Mouse (Mus musculus) neural tube, embryonic 15.5 days (tissue): ENCODE results near the gene Sult1a1. TPM values are rescaled to one million over a fixed set of nuclear protein-coding genes. Genes with fewer than 3 reads are reported as not detected.

ENCODE experiments used
- ATAC-seq: fragments of 200-750 bp; cut with Nextera tagmentation; 2 replicates; pipeline ENCODE4 v1.8.0; 2017; ENCODE audit warnings: mild to moderate bottlenecking, moderate TSS enrichment, moderate library complexity; ENCODE audit not compliant: low FRiP score
- H3K27ac ChIP-seq: fragments of 300-500 bp; sonication (generic); replicated peaks from 2 replicates; pipeline ENCODE4 v1.5.1; 2015; ENCODE audit warnings: mild to moderate bottlenecking, inconsistent platforms
- H3K27me3 ChIP-seq: fragments of 300-500 bp; sonication (generic); replicated peaks from 2 replicates; pipeline ENCODE4 v1.6.1; 2015; ENCODE audit warnings: inconsistent platforms
- H3K36me3 ChIP-seq: fragments of 300-500 bp; sonication (generic); 2 replicates; pipeline ENCODE4 v1.6.1; 2015; ENCODE audit warnings: inconsistent platforms
- H3K4me1 ChIP-seq: fragments of 300-500 bp; sonication (generic); 2 replicates; pipeline ENCODE4 v1.6.1; 2015; ENCODE audit warnings: inconsistent platforms
- H3K4me2 ChIP-seq: fragments of 300-500 bp; sonication (generic); 2 replicates; pipeline ENCODE4 v1.6.1; 2015; ENCODE audit warnings: inconsistent platforms, mild to moderate bottlenecking, moderate library complexity
- H3K4me3 ChIP-seq: fragments of 300-500 bp; sonication (generic); replicated peaks from 2 replicates; pipeline ENCODE4 v1.5.1; 2015; ENCODE audit warnings: mild to moderate bottlenecking, inconsistent platforms
- H3K9ac ChIP-seq: fragments of 300-500 bp; sonication (generic); replicated peaks from 2 replicates; pipeline ENCODE4 v1.6.1; 2015; ENCODE audit warnings: mild to moderate bottlenecking, inconsistent platforms
- H3K9me3 ChIP-seq: fragments of 300-500 bp; sonication (generic); replicated peaks from 2 replicates; pipeline ENCODE4 v1.6.1; 2016; ENCODE audit warnings: inconsistent platforms
- WGBS: fragments of 180-500 bp; shearing (Covaris S2); methylation state at CpG from one replicate; pipeline ENCODE4 v1.1.7; 2015; ENCODE audit warnings: mixed read lengths; 5-methylcytosine and 5-hydroxymethylcytosine counted together
- polyA plus RNA-seq: library from polyadenylated mRNA; unstranded; fragments of >200 nt; fragmentation: Nextera tagmentation; extraction: Ambion mirVana; gene quantifications from 2 replicates; pipeline ENCODE4 v1.2.1, GENCODE M21; 2015

Sult1a1 gene
- 3.4 and 5.1 TPM in 2 replicates for polyA plus RNA-seq

DNA sequence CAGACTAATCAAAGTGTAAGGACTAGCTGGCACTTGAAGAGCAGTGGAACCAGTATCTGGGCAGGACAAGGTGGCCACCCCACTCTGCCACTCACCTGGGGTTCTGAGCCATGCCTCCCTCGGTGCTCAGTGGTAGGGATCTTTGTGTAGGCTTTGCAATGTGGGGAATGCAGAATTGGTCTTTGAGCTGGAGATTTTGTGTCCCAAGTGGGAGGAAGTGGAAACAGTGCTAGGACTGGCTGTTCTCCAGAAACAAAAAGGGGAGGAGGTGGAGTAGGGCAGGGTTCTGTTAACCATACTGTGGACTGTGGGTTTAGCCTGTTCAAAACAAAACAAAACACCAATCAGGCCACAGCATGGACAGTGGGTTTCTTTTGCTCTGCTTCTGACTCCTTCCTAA, at the start of gene Sult1a1:
Gene Sult1a1, minus strand, starts transcription at position 226 of the 400 bp plus-strand sequence.
- WGBS: 71% methylated on average over 1 of the region's 1 CpGs
- H3K9ac ChIP-seq: no peak within 1 kb of the TSS
- no peaks in the 10 kb centered on the region for H3K27me3 ChIP-seq
- no peak within 1 kb of the TSS for H3K4me3 ChIP-seq
- 0 out of 2 replicates have a peak within 1 kb of the TSS, but pooled peaks have one; percentile 23 for H3K27ac ChIP-seq
- H3K9me3 ChIP-seq: no peaks in the 10 kb centered on the region
- H3K4me1 ChIP-seq: no peaks in the 10 kb centered on the region
- peaks cover 36% of the 10 kb centered on the region for H3K36me3 ChIP-seq
- no peak for ATAC-seq
- no peak within 1 kb of the TSS for H3K4me2 ChIP-seq

DNA sequence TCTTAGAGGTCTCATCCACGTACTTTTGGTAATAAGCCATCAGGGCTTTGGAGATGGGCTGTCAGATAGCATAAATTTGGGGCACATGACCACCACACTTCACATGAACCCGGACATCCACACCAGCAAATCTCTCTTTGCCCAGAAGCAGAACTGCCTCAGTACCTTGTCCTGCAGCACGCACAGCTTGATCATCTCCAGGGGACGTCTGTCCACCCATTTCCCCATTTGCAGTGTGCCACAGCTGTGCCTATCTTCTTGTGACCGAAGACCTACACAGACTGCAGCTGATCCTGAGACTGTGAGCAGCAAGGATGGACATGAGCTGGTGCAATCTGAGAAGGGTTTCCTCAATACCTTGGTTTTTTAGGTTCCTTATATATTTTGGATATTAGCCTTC, 49.4 kb upstream of the Sult1a1 start:
- H3K4me2 ChIP-seq: no peak overlapping the region
- H3K9ac ChIP-seq: no peak overlapping the region
- H3K4me3 ChIP-seq: no peak overlapping the region
- 84% methylated on average over 5 of the region's 5 CpGs for WGBS
- ATAC-seq: no peak
- H3K27me3 ChIP-seq: no peaks in the 10 kb centered on the region
- no peaks in the 10 kb centered on the region for H3K36me3 ChIP-seq
- no peaks in the 10 kb centered on the region for H3K9me3 ChIP-seq
- no peak overlapping the region for H3K27ac ChIP-seq
- H3K4me1 ChIP-seq: no peaks in the 10 kb centered on the region

DNA sequence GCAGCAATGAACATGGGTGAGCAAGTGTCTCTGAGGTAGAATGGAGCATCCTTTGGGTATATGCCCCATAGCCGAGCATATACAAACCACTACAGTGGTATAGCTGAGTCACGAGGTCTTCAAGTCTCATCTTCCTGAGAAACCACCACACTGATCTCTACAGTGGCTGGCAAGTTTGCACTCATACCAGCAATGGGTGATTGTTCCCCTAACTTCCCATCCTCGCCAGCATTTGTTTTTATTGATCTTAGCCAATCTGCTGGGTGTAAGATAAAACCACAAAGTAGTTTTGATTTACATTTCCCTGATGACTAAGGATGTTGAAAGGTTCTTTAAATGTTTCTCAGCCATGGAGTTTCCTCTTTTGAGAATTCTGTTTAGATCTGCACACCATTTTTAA, 48.8 kb upstream of the Sult1a1 start:
- 80% methylated on average over 3 of the region's 3 CpGs for WGBS
- no peak overlapping the region for H3K27ac ChIP-seq
- ATAC-seq: no peak
- no peaks in the 10 kb centered on the region for H3K27me3 ChIP-seq
- H3K9me3 ChIP-seq: no peaks in the 10 kb centered on the region
- no peak overlapping the region for H3K4me2 ChIP-seq
- no peaks in the 10 kb centered on the region for H3K36me3 ChIP-seq
- H3K9ac ChIP-seq: no peak overlapping the region
- H3K4me1 ChIP-seq: no peaks in the 10 kb centered on the region
- no peak overlapping the region for H3K4me3 ChIP-seq

DNA sequence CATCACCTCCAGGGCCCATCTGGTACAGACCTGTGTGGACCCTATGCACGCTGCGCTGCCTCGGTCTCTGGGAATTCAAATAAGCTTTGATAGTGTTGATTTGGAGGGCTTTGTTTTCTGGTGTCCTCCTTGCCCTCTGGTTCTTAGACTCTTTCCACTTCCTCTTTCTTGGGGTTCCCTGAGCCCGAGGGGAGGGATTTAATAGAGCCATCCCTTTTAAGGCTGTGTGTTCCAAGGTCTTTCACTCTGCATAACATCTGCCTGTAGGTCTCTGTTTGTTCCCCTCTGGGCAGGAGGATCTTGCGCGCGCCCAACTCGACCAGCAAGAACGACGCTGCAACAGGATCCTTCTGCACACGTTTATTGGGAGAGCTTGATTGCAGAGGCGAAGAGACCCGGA, 45.4 kb upstream of the Sult1a1 start:
- ATAC-seq: no peak

DNA sequence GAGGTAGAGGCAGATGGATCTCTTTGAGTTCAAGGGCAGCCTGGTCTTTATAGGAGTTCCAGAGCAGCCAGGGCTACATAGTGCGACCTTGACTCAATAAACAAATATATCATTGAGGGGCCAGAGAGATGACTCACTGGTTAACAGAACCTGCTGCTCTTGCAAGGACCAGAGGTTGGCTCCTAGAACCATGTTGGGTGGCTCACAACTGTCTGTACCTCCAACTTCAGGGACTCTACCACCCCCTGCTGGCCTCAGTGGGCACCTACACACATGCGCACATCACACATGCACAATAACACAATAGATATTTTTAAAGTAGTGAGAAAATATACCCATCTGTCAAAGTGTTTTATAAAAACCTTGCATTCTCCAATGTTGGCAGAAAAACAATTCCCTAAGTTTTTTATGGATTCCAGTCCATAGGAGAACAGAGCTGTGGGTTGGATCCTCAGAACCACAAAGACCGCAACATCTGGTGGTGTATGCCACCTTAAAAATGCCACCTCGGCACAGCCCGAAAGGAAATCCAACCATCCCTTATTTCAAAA, 42.6 kb upstream of the Sult1a1 start:
- Histone ChIP-seq H3K4me2 (no peak overlapping the region), H3K27me3 (no peaks in the 10 kb centered on the region), H3K4me1 (no peaks in the 10 kb centered on the region), H3K27ac (no peak overlapping the region), H3K9me3 (no peaks in the 10 kb centered on the region), H3K4me3 (no peak overlapping the region), H3K36me3 (no peaks in the 10 kb centered on the region), H3K9ac (no peak overlapping the region)
- ATAC-seq: no peak
- WGBS: 97% methylated on average over 5 of the region's 5 CpGs

More for the DNA sequence above, 45.4 kb upstream of the Sult1a1 start:
- Histone ChIP-seq H3K4me2 (no peak overlapping the region), H3K9ac (no peak overlapping the region), H3K4me3 (no peak overlapping the region), H3K36me3 (no peaks in the 10 kb centered on the region), H3K27ac (no peak overlapping the region), H3K27me3 (no peaks in the 10 kb centered on the region), H3K9me3 (no peaks in the 10 kb centered on the region), H3K4me1 (no peaks in the 10 kb centered on the region)
- 93% methylated on average over 13 of the region's 13 CpGs for WGBS

DNA sequence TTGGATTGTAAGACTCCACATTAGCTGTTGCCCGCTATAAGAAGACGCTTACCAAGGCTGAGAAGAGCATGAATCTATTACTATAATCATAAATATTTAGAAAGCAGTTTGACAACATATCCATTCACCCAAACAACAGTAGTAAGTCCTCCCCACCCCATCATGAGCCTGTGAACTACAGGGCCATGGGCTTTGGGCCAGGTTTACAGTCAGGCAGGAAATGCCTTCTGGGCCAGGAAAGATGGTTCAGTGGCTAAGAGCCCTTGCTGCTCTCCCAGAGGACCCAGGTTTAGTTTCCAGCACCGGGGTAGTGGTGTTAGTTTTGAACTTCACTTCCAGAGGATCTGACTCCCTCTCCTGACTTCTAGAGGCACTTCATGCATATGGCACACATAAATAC, 41.3 kb upstream of the Sult1a1 start:
- H3K27me3 ChIP-seq: no peaks in the 10 kb centered on the region
- H3K4me1 ChIP-seq: no peaks in the 10 kb centered on the region
- no peaks in the 10 kb centered on the region for H3K9me3 ChIP-seq
- 86% methylated on average over 3 of the region's 3 CpGs for WGBS
- H3K4me2 ChIP-seq: no peak overlapping the region
- no peak overlapping the region for H3K4me3 ChIP-seq
- H3K27ac ChIP-seq: no peak overlapping the region
- H3K9ac ChIP-seq: no peak overlapping the region
- no peaks in the 10 kb centered on the region for H3K36me3 ChIP-seq
- no peak for ATAC-seq

DNA sequence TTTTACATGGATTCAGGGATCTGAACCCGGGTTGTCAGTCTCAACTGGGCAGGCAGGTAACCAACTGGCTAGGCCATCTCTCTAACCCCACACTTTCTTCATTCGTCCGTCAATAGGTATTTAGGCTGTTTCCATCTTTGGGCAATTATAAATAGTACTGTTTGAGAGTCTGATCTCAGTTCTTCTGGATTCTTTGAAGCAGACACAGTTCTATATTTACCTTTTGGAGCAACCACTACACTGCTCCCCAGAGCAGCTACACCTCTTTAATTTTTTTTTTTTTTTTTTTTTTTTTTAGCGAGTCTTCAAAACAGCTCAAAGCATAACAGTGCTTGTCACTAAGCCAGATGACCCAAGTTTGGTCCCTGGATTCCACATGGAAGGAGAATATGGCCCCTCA, 39.4 kb upstream of the Sult1a1 start:
- no peak for ATAC-seq
- Histone ChIP-seq H3K4me1 (no peaks in the 10 kb centered on the region), H3K4me2 (no peak overlapping the region), H3K4me3 (no peak overlapping the region), H3K9me3 (no peaks in the 10 kb centered on the region), H3K27me3 (no peaks in the 10 kb centered on the region), H3K9ac (no peak overlapping the region), H3K27ac (no peak overlapping the region), H3K36me3 (no peaks in the 10 kb centered on the region)
- 84% methylated on average over 4 of the region's 4 CpGs for WGBS

DNA sequence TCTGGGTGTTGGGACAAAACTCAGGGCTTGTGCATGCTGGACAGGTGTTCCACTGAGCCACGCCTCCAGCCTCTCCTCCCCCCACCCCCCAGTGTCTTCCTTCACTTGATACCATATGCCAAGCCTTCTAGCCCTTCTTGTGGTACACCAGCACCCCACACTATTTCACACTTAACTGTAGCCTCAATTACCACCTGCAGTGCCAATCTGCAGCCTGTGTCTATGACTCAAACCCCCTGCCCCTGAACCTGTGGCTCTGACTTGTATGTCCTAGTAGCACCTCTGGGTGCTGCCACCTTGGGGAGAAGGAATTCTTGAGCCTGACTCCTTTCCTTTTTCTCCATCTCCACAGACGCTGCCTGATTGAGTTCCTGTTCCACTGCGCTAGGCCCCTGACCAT, 35.7 kb upstream of the Sult1a1 start:
- Histone ChIP-seq H3K9me3 (no peaks in the 10 kb centered on the region), H3K27me3 (no peaks in the 10 kb centered on the region), H3K4me3 (no peak overlapping the region), H3K36me3 (no peaks in the 10 kb centered on the region), H3K4me2 (no peak overlapping the region), H3K9ac (no peak overlapping the region), H3K4me1 (no peaks in the 10 kb centered on the region), H3K27ac (no peak overlapping the region)
- no peak for ATAC-seq
- 74% methylated on average over 3 of the region's 3 CpGs for WGBS

DNA sequence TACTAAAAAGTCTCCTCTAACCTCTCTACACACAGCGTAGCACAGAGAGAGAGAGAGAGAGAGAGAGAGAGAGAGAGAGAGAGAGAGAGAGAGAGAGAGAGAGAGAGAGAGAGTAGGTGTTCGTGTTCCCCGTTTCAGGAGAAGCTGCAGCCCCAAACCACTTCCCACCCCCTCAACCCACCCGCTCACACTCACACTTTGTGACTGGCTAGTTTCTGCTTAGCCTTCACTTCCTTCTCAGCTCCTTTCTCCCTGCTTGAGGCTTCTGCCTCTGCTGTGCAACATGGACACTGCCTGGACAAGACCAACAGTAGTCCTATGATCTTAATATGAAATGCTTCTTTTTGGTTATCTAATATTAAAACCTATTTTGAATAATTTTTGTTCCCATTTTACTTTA, 34.0 kb upstream of the Sult1a1 start:
- Histone ChIP-seq H3K4me1 (0 out of 2 replicates have a peak, but pooled peaks cover 2% of the 10 kb centered on the region), H3K36me3 (no peaks in the 10 kb centered on the region), H3K4me2 (no peak overlapping the region), H3K9me3 (no peaks in the 10 kb centered on the region), H3K4me3 (no peak overlapping the region), H3K9ac (no peak overlapping the region), H3K27ac (no peak overlapping the region), H3K27me3 (no peaks in the 10 kb centered on the region)
- 81% methylated on average over 4 of the region's 4 CpGs for WGBS
- ATAC-seq: no peak

DNA sequence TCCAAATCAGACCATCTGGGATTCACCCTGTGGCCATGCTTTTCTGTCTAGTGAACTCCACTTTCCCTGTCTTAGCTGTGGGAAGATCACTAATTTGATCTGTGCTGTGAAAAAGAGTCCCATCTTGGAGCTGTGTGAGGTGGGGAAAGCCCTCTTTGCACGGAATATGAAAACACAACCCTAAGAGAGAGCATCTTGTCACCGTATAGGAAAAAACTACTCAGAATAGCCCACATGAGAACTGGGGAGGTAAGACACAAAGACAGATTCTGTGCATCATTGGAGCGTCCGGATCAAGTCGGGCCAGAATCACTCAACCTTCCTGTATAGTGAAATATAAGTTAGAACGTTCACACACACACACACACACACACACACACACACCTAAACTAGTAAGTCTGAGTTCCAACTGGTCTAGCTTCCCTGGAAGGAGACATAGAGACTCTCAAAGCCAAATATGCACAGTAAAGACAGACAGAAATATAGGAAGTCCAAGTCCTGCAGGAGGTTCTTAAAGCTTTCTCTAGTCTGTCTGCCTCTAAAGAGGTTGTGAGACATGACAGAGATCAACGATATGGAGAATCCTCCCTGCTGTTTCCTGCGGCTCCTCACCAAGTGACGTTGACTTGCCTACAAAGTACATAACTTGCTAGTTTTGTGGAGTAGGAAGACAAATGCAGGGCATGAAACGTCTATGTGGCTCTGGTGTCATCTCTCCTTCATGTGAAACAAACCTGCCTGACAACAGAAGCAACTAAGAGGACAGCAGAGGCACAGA, 32.1 kb upstream of the Sult1a1 start:
- H3K27ac ChIP-seq: no peak overlapping the region
- no peak for ATAC-seq
- H3K4me1 ChIP-seq: peaks cover 15% of the 10 kb centered on the region
- no peaks in the 10 kb centered on the region for H3K36me3 ChIP-seq
- no peaks in the 10 kb centered on the region for H3K27me3 ChIP-seq
- H3K4me2 ChIP-seq: no peak overlapping the region
- no peaks in the 10 kb centered on the region for H3K9me3 ChIP-seq
- no peak overlapping the region for H3K4me3 ChIP-seq
- WGBS: 86% methylated on average over 10 of the region's 10 CpGs
- no peak overlapping the region for H3K9ac ChIP-seq

DNA sequence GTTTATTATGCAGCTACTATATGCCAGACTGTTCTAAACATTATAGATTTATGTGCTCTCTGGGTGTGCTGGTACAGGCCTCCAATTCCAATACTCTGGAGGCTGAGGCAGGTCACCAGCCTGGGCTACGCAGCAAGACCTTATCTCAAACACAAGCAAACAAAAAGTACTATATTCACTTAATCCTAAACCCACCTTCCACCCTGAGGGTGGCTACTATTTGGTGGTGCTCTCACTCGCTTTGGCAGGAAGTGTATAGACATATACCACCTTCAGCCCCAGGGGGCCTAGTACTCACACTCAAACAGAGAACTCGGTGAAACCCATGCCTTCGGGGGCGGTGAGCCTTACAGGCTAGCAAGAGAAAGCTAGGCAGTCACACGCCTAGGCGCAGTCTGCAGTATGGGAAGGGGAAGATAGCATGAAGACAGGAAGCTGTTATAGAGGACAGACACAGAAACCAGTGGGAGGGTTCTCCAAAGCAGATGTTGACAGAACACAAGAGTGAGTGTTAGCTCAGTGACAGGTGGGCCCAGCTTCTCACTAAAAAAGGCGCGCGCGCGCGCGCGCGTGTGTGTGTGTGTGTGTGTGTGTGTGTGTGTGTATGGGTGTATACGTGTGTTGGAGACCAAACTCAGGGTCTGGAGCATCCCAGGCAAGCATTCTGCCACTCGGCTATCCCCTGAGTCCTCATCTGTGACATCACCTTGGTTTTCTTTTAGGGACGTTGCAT, 31.4 kb upstream of the Sult1a1 start, which contains the start of gene Coro1a:
Gene Coro1a, minus strand, starts transcription at position 346 of the 733 bp plus-strand sequence.
- Histone ChIP-seq H3K4me3 (no peak within 1 kb of the TSS), H3K9ac (no peak within 1 kb of the TSS), H3K4me2 (no peak within 1 kb of the TSS), H3K27ac (no peak within 1 kb of the TSS), H3K9me3 (no peaks in the 10 kb centered on the region), H3K27me3 (no peaks in the 10 kb centered on the region), H3K36me3 (no peaks in the 10 kb centered on the region), H3K4me1 (peaks cover 22% of the 10 kb centered on the region)
- WGBS: 91% methylated on average over 19 of the region's 19 CpGs
- no peak for ATAC-seq
